ENCODE assay signal across 11 mouse cellular contexts in the genomic region with DNA sequence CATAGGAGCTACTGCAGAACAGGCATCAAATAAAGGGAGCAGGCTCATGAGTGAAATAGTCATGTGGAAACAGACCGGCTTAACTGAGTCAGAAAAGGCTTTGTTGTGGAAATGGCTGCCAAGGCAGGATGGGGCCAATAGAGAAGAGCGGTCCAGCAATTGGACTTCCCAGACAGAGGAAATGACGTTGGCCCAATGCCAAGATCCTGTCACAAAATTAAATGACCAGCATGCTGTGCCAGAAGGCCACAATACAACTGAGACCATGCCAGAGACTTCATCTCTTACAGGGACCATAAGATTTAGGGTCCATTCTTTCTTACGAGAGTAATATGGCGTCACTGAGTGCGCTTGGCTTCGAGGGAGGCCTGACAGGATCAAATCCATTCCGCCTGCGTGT. TPM values are rescaled to one million over a fixed set of nuclear protein-coding genes. Genes with fewer than 3 reads are reported as not detected.
A peak's percentile ranks its signal among the peaks of the same experiment; 100 is the strongest.
DNase-seq lines count a peak whose midpoint lies in the region; ATAC-seq and TF ChIP-seq lines count a peak whose summit lies in the region.
"Had no signal": no experiment of that assay in that cellular context is flagged by ENCODE, and none has a peak within 500 bp of the region (broad histone marks: within the 10 kb centered on the region; RNA-seq: fewer than 3 reads in every experiment).

No protein-coding gene starts in this region.

- H3K27me3 ChIP-seq in forebrain, embryonic 12.5 days = no peaks in the 10 kb centered on the region
- no peaks in the 10 kb centered on the region for H3K27me3 ChIP-seq in forebrain, embryonic 10.5 days (ENCODE audit: poor library complexity, severe bottlenecking)
- H3K27me3 ChIP-seq in hindbrain, embryonic 15.5 days = no peaks in the 10 kb centered on the region
- H3K27me3 ChIP-seq in lung, embryonic 14.5 days (ENCODE audit: insufficient read depth, low read length) = no peaks in the 10 kb centered on the region
- H3K27me3 ChIP-seq: heart, embryonic 13.5 days had no signal

- H3K9me3 ChIP-seq in forebrain, embryonic 12.5 days = no peaks in the 10 kb centered on the region
- no peaks in the 10 kb centered on the region for H3K9me3 ChIP-seq in forebrain, embryonic 10.5 days
- H3K9me3 ChIP-seq in hindbrain, embryonic 15.5 days = no peaks in the 10 kb centered on the region
- H3K9me3 ChIP-seq in lung, embryonic 14.5 days (ENCODE audit: low read depth, low read length) = no peaks in the 10 kb centered on the region
- H3K9me3 ChIP-seq: heart, embryonic 13.5 days had no signal

- TF ChIP-seq CTCF in lung, embryonic 14.5 days (IDR thresholded peaks at IDR 0.05; ENCODE audit: low read depth) = no peak

- H3K36me3 ChIP-seq in forebrain, embryonic 12.5 days (replicated peaks) = no peaks in the 10 kb centered on the region
- no peaks in the 10 kb centered on the region for H3K36me3 ChIP-seq in forebrain, embryonic 10.5 days (replicated peaks)
- H3K36me3 ChIP-seq in hindbrain, embryonic 15.5 days = no peaks in the 10 kb centered on the region
- H3K36me3 ChIP-seq in lung, embryonic 14.5 days (ENCODE audit: insufficient read depth) = no peaks in the 10 kb centered on the region
- H3K36me3 ChIP-seq: heart, embryonic 13.5 days had no signal

- DNase-seq in forebrain, embryonic 10.5 days (ENCODE audit: extremely low spot score, low spot score) = no peak
- DNase-seq in MN1 (ENCODE audit: low spot score) = peak; percentile 18
- DNase-seq in lung, embryonic 14.5 days = peak; percentile 96
- DNase-seq in left cerebral cortex, postnatal 14 days (ENCODE audit: low spot score in 2 of 2) = no peak
- no peak for DNase-seq in spleen, adult 18-20 months
- DNase-seq in layer of hippocampus, postnatal 25 days (ENCODE audit: extremely low spot score in 1 of 2, low spot score in 1 of 2) = no peak

- intact Hi-C loops in left cerebral cortex, postnatal 14 days (cut with DNase I) = no loop called here

- no peak overlapping the region for H3K4me3 ChIP-seq in forebrain, embryonic 12.5 days (replicated peaks)
- no peak overlapping the region for H3K4me3 ChIP-seq in forebrain, embryonic 10.5 days
- H3K4me3 ChIP-seq in hindbrain, embryonic 15.5 days = no peak overlapping the region
- H3K4me3 ChIP-seq in lung, embryonic 14.5 days (ENCODE audit: low read depth, low read length) = no peak overlapping the region
- H3K4me3 ChIP-seq: heart, embryonic 13.5 days had no signal

- H3K9ac ChIP-seq in forebrain, embryonic 12.5 days = no peak overlapping the region
- H3K9ac ChIP-seq in hindbrain, embryonic 15.5 days = no peak overlapping the region
- no peak overlapping the region for H3K9ac ChIP-seq in lung, embryonic 14.5 days
- H3K9ac ChIP-seq: heart, embryonic 13.5 days had no signal

- H3K27ac ChIP-seq in forebrain, embryonic 12.5 days = no peak overlapping the region
- H3K27ac ChIP-seq in forebrain, embryonic 10.5 days = no peak overlapping the region
- H3K27ac ChIP-seq in hindbrain, embryonic 15.5 days (replicated peaks) = no peak overlapping the region
- no peak overlapping the region for H3K27ac ChIP-seq in lung, embryonic 14.5 days (ENCODE audit: low read depth)
- H3K27ac ChIP-seq: heart, embryonic 13.5 days had no signal

- WGBS in forebrain, embryonic 12.5 days = 72% methylated on average over 9 of the region's 9 CpGs
- 94% methylated on average over 9 of the region's 9 CpGs for WGBS in forebrain, embryonic 10.5 days
- WGBS in hindbrain, embryonic 15.5 days = 45% methylated on average over 9 of the region's 9 CpGs
- 36% methylated on average over 9 of the region's 9 CpGs for WGBS in lung, embryonic 14.5 days

- H3K4me1 ChIP-seq in forebrain, embryonic 12.5 days = no peaks in the 10 kb centered on the region
- no peaks in the 10 kb centered on the region for H3K4me1 ChIP-seq in forebrain, embryonic 10.5 days
- H3K4me1 ChIP-seq in hindbrain, embryonic 15.5 days (replicated peaks) = no peaks in the 10 kb centered on the region
- no peaks in the 10 kb centered on the region for H3K4me1 ChIP-seq in lung, embryonic 14.5 days (ENCODE audit: insufficient read depth)
- H3K4me1 ChIP-seq: heart, embryonic 13.5 days had no signal

- ATAC-seq in forebrain, embryonic 12.5 days (ENCODE audit: low FRiP score) = peak; percentile 41; the same call in 1 of the 2 replicates
- peak; percentile 82; the same call in 1 of the 2 replicates for ATAC-seq in hindbrain, embryonic 15.5 days (ENCODE audit: low FRiP score, low read depth)
- ATAC-seq in lung, embryonic 14.5 days (ENCODE audit: insufficient read depth) = peak; percentile 97

- H3K4me2 ChIP-seq in forebrain, embryonic 12.5 days = no peak overlapping the region
- no peak overlapping the region for H3K4me2 ChIP-seq in hindbrain, embryonic 15.5 days
- H3K4me2 ChIP-seq in lung, embryonic 14.5 days = no peak overlapping the region
- H3K4me2 ChIP-seq: heart, embryonic 13.5 days had no signal

RNA-seq across cellular contexts. Expression of a gene that starts 20.0 kb away (rescaled TPM):
- 0.04 TPM in 1 of 2 replicates, not detected in the other for polyA plus RNA-seq in forebrain, embryonic 12.5 days (2016; fragmentation: Nextera tagmentation; extraction: Ambion mirVana)
- 0.04 TPM in 1 of 2 replicates, not detected in the other for polyA plus RNA-seq in forebrain, embryonic 10.5 days (2016; fragmentation: Nextera tagmentation; extraction: Ambion mirVana)
- 0.33 and 0.77 TPM in 2 replicates for polyA plus RNA-seq in hindbrain, embryonic 15.5 days (2015; fragmentation: Nextera tagmentation; extraction: Ambion mirVana)
- polyA plus RNA-seq in lung, embryonic 14.5 days (2014; fragmentation: Nextera tagmentation; extraction: Ambion mirVana) = not detected in 2 replicates
- under 1 TPM; 0.20 to 0.27 TPM for total RNA-seq in left cerebral cortex, postnatal 14 days (2021)
- 1 to 10 TPM in 1 of 2 experiments, under 1 TPM in 1; 0.99 to 1.1 TPM for total RNA-seq in layer of hippocampus, postnatal 25 days (2021)
- polyA plus RNA-seq: embryonic facial prominence, embryonic 11.5 days; heart, embryonic 13.5 days; limb, embryonic 11.5 days had no signal

RNA-seq across cellular contexts. Expression of a gene that starts 34.3 kb away (rescaled TPM):
- not detected in 2 replicates for polyA plus RNA-seq in forebrain, embryonic 12.5 days (2016; fragmentation: Nextera tagmentation; extraction: Ambion mirVana)
- not detected in 2 replicates for polyA plus RNA-seq in forebrain, embryonic 10.5 days (2016; fragmentation: Nextera tagmentation; extraction: Ambion mirVana)
- polyA plus RNA-seq in hindbrain, embryonic 15.5 days (2015; fragmentation: Nextera tagmentation; extraction: Ambion mirVana) = 0.12 and 0.33 TPM in 2 replicates
- 1.6 and 2.1 TPM in 2 replicates for polyA plus RNA-seq in lung, embryonic 14.5 days (2014; fragmentation: Nextera tagmentation; extraction: Ambion mirVana)
- total RNA-seq in left cerebral cortex, postnatal 14 days (2021) = 1 to 10 TPM; 1.1 to 2.2 TPM
- 1 to 10 TPM in 1 of 2 experiments, under 1 TPM in 1; 0.44 to 1.5 TPM for total RNA-seq in layer of hippocampus, postnatal 25 days (2021)
- polyA plus RNA-seq: embryonic facial prominence, embryonic 11.5 days had no signal

Comparison
In these comparisons a context has a peak if more than half of its experiments do, and no peak if none do; other contexts are left out.
1. ATAC-seq: peak in every context shown above with its lines; median percentile 97 in lung, embryonic 14.5 days; 82 in hindbrain, embryonic 15.5 days; 41 in forebrain, embryonic 12.5 days.
2. DNase-seq: peak in MN1 (single experiment) and lung, embryonic 14.5 days (single experiment); none in forebrain, embryonic 10.5 days (single experiment), left cerebral cortex, postnatal 14 days (0 of 2), spleen, adult 18-20 months (0 of 2) and layer of hippocampus, postnatal 25 days (0 of 2).